Mouse (Mus musculus): Measurements from ENCODE around the gene Wbp2.
"Not testable (repeated sequence)": the region's sequence is repeated elsewhere in the genome, so short reads cannot be mapped to it uniquely, and the experiment has no call there.

The Wbp2 gene

GRCm38 (mm10) chr11:116108464-116109137 lies 21.8 kb upstream of the Wbp2 start:
- DNase-seq = no peak

GRCm38 (mm10) chr11:116107777-116108285 lies 21.0 kb upstream of the Wbp2 start:
- no peak for DNase-seq

- no peak for DNase-seq
These were observed 20.4 kb upstream of the Wbp2 start for GRCm38 (mm10) chr11:116106963-116107776.

- no peak for DNase-seq
These were observed 19.6 kb upstream of the Wbp2 start for GRCm38 (mm10) chr11:116106154-116106962.

- DNase-seq = no peak
These were observed 18.3 kb upstream of the Wbp2 start for GRCm38 (mm10) chr11:116105065-116105464.

- no peak for DNase-seq
These were observed 17.3 kb upstream of the Wbp2 start for GRCm38 (mm10) chr11:116104006-116104646.

- DNase-seq = no peak
These were observed 16.8 kb upstream of the Wbp2 start for GRCm38 (mm10) chr11:116103572-116103971.

GRCm38 (mm10) chr11:116102472-116102871 lies 15.7 kb upstream of the Wbp2 start:
- no peak for DNase-seq

- DNase-seq = no peak
These were observed 15.2 kb upstream of the Wbp2 start for GRCm38 (mm10) chr11:116101931-116102381.

GRCm38 (mm10) chr11:116100839-116101238 lies 14.0 kb upstream of the Wbp2 start:
- DNase-seq = no peak

GRCm38 (mm10) chr11:116100385-116100784 lies 13.6 kb upstream of the Wbp2 start:
- DNase-seq = no peak

GRCm38 (mm10) chr11:116099462-116099861 lies 12.7 kb upstream of the Wbp2 start:
- DNase-seq = no peak

- DNase-seq = no peak
These were observed 12.1 kb upstream of the Wbp2 start for GRCm38 (mm10) chr11:116098711-116099460.

- no peak for DNase-seq
These were observed 9.7 kb upstream of the Wbp2 start for GRCm38 (mm10) chr11:116096213-116097108.

- no peak for DNase-seq
These were observed 8.8 kb upstream of the Wbp2 start for GRCm38 (mm10) chr11:116095573-116095972.

- DNase-seq = no peak
These were observed 7.2 kb upstream of the Wbp2 start for GRCm38 (mm10) chr11:116093771-116094565.

- not testable (repeated sequence) for DNase-seq
These were observed 6.2 kb upstream of the Wbp2 start for GRCm38 (mm10) chr11:116092959-116093358.

- DNase-seq = no peak
These were observed 4.8 kb upstream of the Wbp2 start for GRCm38 (mm10) chr11:116091591-116091990.

- no peak for DNase-seq
These were observed 2.8 kb upstream of the Wbp2 start for GRCm38 (mm10) chr11:116089545-116089944.

All from cerebellum, adult 9-11 months (tissue).